Mouse (Mus musculus): ENCODE data around the gene Zfp148.

Gene Zfp148

GRCm38 (mm10) chr16:33529502-33530454 is 149.1 kb downstream of the Zfp148 start:
- no peak for DNase-seq (ENCODE audit: low spot score in 2 of 2)

GRCm38 (mm10) chr16:33531184-33531583 is 150.5 kb downstream of the Zfp148 start:
- no peak for DNase-seq (ENCODE audit: low spot score in 2 of 2)

- no peak for DNase-seq (ENCODE audit: low spot score in 2 of 2)
Observed at GRCm38 (mm10) chr16:33536456-33536855, 155.8 kb downstream of the Zfp148 start.

- no peak for DNase-seq (ENCODE audit: low spot score in 2 of 2)
Observed at GRCm38 (mm10) chr16:33537499-33538225, 157.0 kb downstream of the Zfp148 start.

- DNase-seq (ENCODE audit: low spot score in 2 of 2), result no peak
Observed at GRCm38 (mm10) chr16:33544346-33544745, 163.7 kb downstream of the Zfp148 start.

- no peak for DNase-seq (ENCODE audit: low spot score in 2 of 2)
Observed at GRCm38 (mm10) chr16:33545530-33545929, 164.9 kb downstream of the Zfp148 start.

- no peak for DNase-seq (ENCODE audit: low spot score in 2 of 2)
Observed at GRCm38 (mm10) chr16:33553689-33554342, 173.2 kb downstream of the Zfp148 start.
